Mouse (Mus musculus): ENCODE measurements around the gene Tmem150a. TPM values are rescaled to one million over a fixed set of nuclear protein-coding genes. Genes with fewer than 3 reads are reported as not detected.

The Tmem150a gene
- polyA plus RNA-seq (2015; fragmentation: Nextera tagmentation; extraction: Ambion mirVana), result 50.5 and 50.6 TPM in 2 replicates

- DNase-seq (ENCODE audit: low spot score) (peak; percentile 84), ATAC-seq (replicated peaks; ENCODE audit: low FRiP score, low read depth) (peak; percentile 90)
- no peaks in the 10 kb centered on the region for H3K4me1 ChIP-seq (replicated peaks; ENCODE audit: insufficient read depth, low read length)
- under 1% methylated on average over 60 of the region's 71 CpGs for WGBS
- TF ChIP-seq CTCF (IDR thresholded peaks at IDR 0.05; ENCODE audit: low read depth), result peak; percentile 60
- H3K4me2 ChIP-seq (ENCODE audit: low read length), result peak within 1 kb of the TSS; percentile 95
- peaks cover 10% of the 10 kb centered on the region for H3K36me3 ChIP-seq (ENCODE audit: insufficient read depth, low read length)
- peak within 1 kb of the TSS; percentile 72 for H3K9ac ChIP-seq (ENCODE audit: low read depth, low read length)
- H3K27ac ChIP-seq, result peak within 1 kb of the TSS; percentile 76
- peak within 1 kb of the TSS; percentile 66 for H3K4me3 ChIP-seq (replicated peaks; ENCODE audit: low read depth, low read length)
- no peaks in the 10 kb centered on the region for H3K9me3 ChIP-seq (replicated peaks; ENCODE audit: low read length)
- no peaks in the 10 kb centered on the region for H3K27me3 ChIP-seq (ENCODE audit: insufficient read depth, low read length)
Measured at GRCm38 (mm10) chr6:72355066-72355911, at the start of gene Tmem150a. Gene Tmem150a, plus strand, starts transcription at chr6:72355447.

GRCm38 (mm10) chr6:72312198-72312597 lies 43.0 kb upstream of the Tmem150a start:
- no peak overlapping the region for H3K27ac ChIP-seq
- H3K4me2 ChIP-seq (ENCODE audit: low read length), result no peak overlapping the region
- no peaks in the 10 kb centered on the region for H3K27me3 ChIP-seq (ENCODE audit: insufficient read depth, low read length)
- 97% methylated on average over 3 of the region's 3 CpGs for WGBS
- no peak for TF ChIP-seq CTCF (IDR thresholded peaks at IDR 0.05; ENCODE audit: low read depth)
- H3K9me3 ChIP-seq (replicated peaks; ENCODE audit: low read length), result no peaks in the 10 kb centered on the region
- 0 out of 2 replicates have a peak, but pooled peaks cover 3% of the 10 kb centered on the region for H3K36me3 ChIP-seq (ENCODE audit: insufficient read depth, low read length)
- no peak overlapping the region for H3K9ac ChIP-seq (ENCODE audit: low read depth, low read length)
- H3K4me3 ChIP-seq (replicated peaks; ENCODE audit: low read depth, low read length), result no peak overlapping the region
- ATAC-seq (replicated peaks; ENCODE audit: low FRiP score, low read depth) (no peak), DNase-seq (ENCODE audit: low spot score) (no peak)
- no peaks in the 10 kb centered on the region for H3K4me1 ChIP-seq (replicated peaks; ENCODE audit: insufficient read depth, low read length)

- no peak for ATAC-seq (replicated peaks; ENCODE audit: low FRiP score, low read depth)
- 85% methylated on average over 11 of the region's 11 CpGs for WGBS
Measured at GRCm38 (mm10) chr6:72313124-72313867, 42.0 kb upstream of the Tmem150a start.

GRCm38 (mm10) chr6:72315384-72315783 lies 39.9 kb upstream of the Tmem150a start:
- H3K4me2 ChIP-seq (ENCODE audit: low read length), result no peak overlapping the region
- H3K9ac ChIP-seq (ENCODE audit: low read depth, low read length), result no peak overlapping the region
- no peak for TF ChIP-seq CTCF (IDR thresholded peaks at IDR 0.05; ENCODE audit: low read depth)
- WGBS, result 69% methylated on average over 2 of the region's 2 CpGs
- no peak for ATAC-seq (replicated peaks; ENCODE audit: low FRiP score, low read depth)
- no peak overlapping the region for H3K4me3 ChIP-seq (replicated peaks; ENCODE audit: low read depth, low read length)
- no peaks in the 10 kb centered on the region for H3K9me3 ChIP-seq (replicated peaks; ENCODE audit: low read length)
- no peak overlapping the region for H3K27ac ChIP-seq
- H3K36me3 ChIP-seq (ENCODE audit: insufficient read depth, low read length), result peaks cover 24% of the 10 kb centered on the region
- H3K4me1 ChIP-seq (replicated peaks; ENCODE audit: insufficient read depth, low read length), result no peaks in the 10 kb centered on the region
- no peaks in the 10 kb centered on the region for H3K27me3 ChIP-seq (ENCODE audit: insufficient read depth, low read length)
- no peak for DNase-seq (ENCODE audit: low spot score)

More at GRCm38 (mm10) chr6:72313124-72313867, 42.0 kb upstream of the Tmem150a start:
- 0 out of 2 replicates have a peak, but pooled peaks cover 12% of the 10 kb centered on the region for H3K36me3 ChIP-seq (ENCODE audit: insufficient read depth, low read length)
- no peaks in the 10 kb centered on the region for H3K9me3 ChIP-seq (replicated peaks; ENCODE audit: low read length)
- H3K4me2 ChIP-seq (ENCODE audit: low read length), result no peak overlapping the region
- no peak overlapping the region for H3K9ac ChIP-seq (ENCODE audit: low read depth, low read length)
- H3K4me1 ChIP-seq (replicated peaks; ENCODE audit: insufficient read depth, low read length), result no peaks in the 10 kb centered on the region
- H3K27ac ChIP-seq, result no peak overlapping the region
- no peaks in the 10 kb centered on the region for H3K27me3 ChIP-seq (ENCODE audit: insufficient read depth, low read length)
- TF ChIP-seq CTCF (IDR thresholded peaks at IDR 0.05; ENCODE audit: low read depth), result no peak
- H3K4me3 ChIP-seq (replicated peaks; ENCODE audit: low read depth, low read length), result no peak overlapping the region
- no peak for DNase-seq (ENCODE audit: low spot score)

GRCm38 (mm10) chr6:72316044-72316443 lies 39.2 kb upstream of the Tmem150a start:
- H3K36me3 ChIP-seq (ENCODE audit: insufficient read depth, low read length), result peaks cover 30% of the 10 kb centered on the region
- no peaks in the 10 kb centered on the region for H3K9me3 ChIP-seq (replicated peaks; ENCODE audit: low read length)
- no peaks in the 10 kb centered on the region for H3K4me1 ChIP-seq (replicated peaks; ENCODE audit: insufficient read depth, low read length)
- no peak overlapping the region for H3K27ac ChIP-seq
- ATAC-seq (replicated peaks; ENCODE audit: low FRiP score, low read depth), result no peak
- no peak for DNase-seq (ENCODE audit: low spot score)
- WGBS, result 78% methylated on average over 1 of the region's 1 CpGs
- no peak overlapping the region for H3K4me2 ChIP-seq (ENCODE audit: low read length)
- H3K9ac ChIP-seq (ENCODE audit: low read depth, low read length), result no peak overlapping the region
- TF ChIP-seq CTCF (IDR thresholded peaks at IDR 0.05; ENCODE audit: low read depth), result no peak
- H3K27me3 ChIP-seq (ENCODE audit: insufficient read depth, low read length), result no peaks in the 10 kb centered on the region
- H3K4me3 ChIP-seq (replicated peaks; ENCODE audit: low read depth, low read length), result no peak overlapping the region

- Histone ChIP-seq H3K4me3 (replicated peaks; ENCODE audit: low read depth, low read length) (no peak overlapping the region), H3K4me2 (ENCODE audit: low read length) (no peak overlapping the region), H3K4me1 (replicated peaks; ENCODE audit: insufficient read depth, low read length) (no peaks in the 10 kb centered on the region), H3K9me3 (replicated peaks; ENCODE audit: low read length) (no peaks in the 10 kb centered on the region), H3K36me3 (ENCODE audit: insufficient read depth, low read length) (peaks cover 48% of the 10 kb centered on the region), H3K27ac (no peak overlapping the region), H3K27me3 (ENCODE audit: insufficient read depth, low read length) (no peaks in the 10 kb centered on the region), H3K9ac (ENCODE audit: low read depth, low read length) (no peak overlapping the region)
- 89% methylated on average over 5 of the region's 5 CpGs for WGBS
- no peak for DNase-seq (ENCODE audit: low spot score)
- no peak for ATAC-seq (replicated peaks; ENCODE audit: low FRiP score, low read depth)
- TF ChIP-seq CTCF (IDR thresholded peaks at IDR 0.05; ENCODE audit: low read depth), result no peak
Measured at GRCm38 (mm10) chr6:72318440-72318839, 36.8 kb upstream of the Tmem150a start.

Data from kidney, postnatal 0 days (tissue).